Mouse (Mus musculus) urinary bladder, adult 2 months (tissue): Measurements from ENCODE around the gene Megf11. TPM values are rescaled to one million over a fixed set of nuclear protein-coding genes. Genes with fewer than 3 reads are reported as not detected.
A peak's percentile ranks its signal among the peaks of the same experiment; 100 is the strongest.
"Not testable (repeated sequence)": the region's sequence is repeated elsewhere in the genome, so short reads cannot be mapped to it uniquely, and the experiment has no call there.

Source experiments
- DNase-seq: peaks from one replicate; pipeline ENCODE4 v3.0.0; 2022; ENCODE audit warnings: low spot score
- polyA plus RNA-seq: library from polyadenylated mRNA; depleted of rRNA; stranded (reverse); fragments of >200 nt; gene quantifications from 2 replicates; pipeline ENCODE4 v1.2.3, GENCODE M21; 2012

The Megf11 gene
- polyA plus RNA-seq, 1 experiment = 0.17 TPM

DNA sequence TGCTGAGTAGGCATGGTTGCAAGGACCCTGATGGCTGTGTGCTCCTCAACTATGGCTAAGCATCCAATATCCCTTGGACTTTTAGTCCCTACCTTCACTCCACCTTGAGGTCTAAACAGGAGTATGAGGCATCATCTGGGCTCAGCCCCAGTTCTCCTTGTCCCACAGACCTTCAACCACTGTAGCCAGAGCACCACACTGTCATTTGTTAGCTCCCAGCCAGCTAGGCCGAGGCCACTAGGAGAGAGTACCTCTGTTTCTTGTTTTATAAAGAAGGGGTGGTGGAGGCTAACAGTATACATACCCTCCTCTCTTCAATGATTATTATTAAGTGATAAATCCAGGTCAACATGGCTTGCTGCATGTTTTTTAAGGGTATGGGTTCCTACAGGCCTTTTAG lies 313.2 kb downstream of the Megf11 start:
- DNase-seq = no peak

DNA sequence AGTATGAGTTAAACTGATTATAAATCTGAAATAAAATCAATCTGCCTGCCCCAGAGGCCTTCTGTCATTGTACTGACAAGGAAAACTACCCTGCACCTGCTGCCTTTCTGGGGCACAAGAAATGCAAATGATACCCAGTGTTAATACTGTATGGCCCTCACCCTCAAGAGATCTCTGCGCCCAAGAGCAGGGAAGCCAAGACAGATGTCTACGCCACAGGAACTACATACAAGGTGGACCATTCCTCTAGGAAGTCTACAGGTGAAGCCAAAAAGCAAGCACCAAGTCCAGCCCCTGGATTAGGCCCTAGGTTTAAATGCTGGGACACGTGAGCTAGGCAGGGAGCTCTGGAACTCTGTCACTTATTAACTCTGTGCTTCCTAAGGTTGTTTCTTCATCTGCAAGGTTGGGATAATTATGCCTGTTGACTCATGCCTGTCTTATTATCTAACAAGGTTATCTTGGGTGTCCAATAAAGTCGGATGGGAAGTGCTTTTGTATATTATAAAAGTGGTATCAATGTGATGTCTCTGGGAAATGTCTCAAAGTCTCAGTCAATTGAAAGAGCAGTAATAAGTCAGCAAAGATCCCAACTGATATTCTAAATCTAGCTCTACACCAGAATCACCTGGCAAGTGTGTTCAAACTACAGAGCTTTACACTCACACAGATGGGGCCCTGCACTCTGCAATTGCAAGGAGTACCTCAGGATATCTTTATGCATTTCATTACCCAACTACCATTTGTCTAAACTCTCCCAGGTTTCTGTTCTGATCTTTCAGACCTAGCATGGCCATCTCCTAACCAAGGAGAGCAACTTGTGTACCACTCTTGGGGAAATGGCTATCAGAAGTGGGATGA lies 315.3 kb downstream of the Megf11 start:
- DNase-seq = no peak

DNA sequence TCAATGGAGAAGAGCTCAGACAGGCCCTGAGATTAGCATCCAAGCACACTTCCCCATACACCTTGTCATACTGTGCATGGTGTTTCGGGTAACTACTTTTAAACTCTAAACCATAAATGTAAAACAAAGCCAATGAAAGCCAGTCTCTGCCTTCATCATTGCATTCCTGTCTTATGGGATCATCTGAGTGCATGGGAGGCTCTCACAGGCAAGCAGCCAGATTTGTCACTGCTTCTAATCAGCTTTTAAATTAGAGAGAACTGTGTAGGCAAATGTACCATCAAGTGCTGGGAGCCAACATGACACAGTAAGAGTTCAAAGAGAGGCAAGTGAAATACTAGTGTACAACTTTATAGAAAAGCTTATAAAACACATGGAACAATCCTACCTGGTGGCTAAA lies 316.2 kb downstream of the Megf11 start:
- DNase-seq = no peak

DNA sequence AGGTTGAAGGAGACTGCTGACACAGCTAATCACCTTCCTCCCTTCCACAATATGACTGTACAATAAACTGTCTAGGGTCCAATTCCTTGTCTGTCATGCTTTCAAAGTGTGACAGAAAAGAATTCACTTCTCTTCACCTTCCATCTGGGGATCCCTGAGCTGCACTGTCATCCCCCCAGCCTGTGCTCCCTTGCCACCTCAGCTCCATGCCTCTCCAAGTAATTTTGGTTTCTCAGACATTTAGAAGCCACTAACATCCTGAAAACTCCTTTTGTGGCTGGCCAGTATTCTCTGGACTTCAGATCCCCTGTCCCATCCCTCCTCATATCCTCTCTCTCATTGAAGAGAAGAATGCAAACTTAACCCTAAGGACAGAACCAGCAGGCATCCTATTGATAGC lies 317.0 kb downstream of the Megf11 start:
- DNase-seq = no peak

DNA sequence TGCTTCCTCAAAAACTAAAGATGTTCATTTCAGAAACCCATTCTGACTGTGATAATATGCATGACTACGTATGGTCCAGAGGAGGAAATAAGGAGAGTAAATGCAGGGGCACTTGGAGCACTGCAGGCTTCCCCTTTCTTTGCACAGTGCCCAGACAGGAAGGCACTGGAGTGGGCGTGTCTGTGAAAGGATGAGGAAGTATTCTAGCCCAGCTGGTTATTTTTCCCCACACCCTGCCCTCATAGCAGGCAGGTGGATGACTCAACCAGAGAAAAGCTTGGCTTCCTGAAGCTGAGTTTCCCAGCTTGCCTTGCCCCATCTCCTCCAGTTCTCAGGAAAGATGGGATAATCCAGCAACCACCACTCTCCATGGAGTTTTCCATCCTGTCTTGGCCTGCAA lies 317.5 kb downstream of the Megf11 start:
- no peak for DNase-seq

DNA sequence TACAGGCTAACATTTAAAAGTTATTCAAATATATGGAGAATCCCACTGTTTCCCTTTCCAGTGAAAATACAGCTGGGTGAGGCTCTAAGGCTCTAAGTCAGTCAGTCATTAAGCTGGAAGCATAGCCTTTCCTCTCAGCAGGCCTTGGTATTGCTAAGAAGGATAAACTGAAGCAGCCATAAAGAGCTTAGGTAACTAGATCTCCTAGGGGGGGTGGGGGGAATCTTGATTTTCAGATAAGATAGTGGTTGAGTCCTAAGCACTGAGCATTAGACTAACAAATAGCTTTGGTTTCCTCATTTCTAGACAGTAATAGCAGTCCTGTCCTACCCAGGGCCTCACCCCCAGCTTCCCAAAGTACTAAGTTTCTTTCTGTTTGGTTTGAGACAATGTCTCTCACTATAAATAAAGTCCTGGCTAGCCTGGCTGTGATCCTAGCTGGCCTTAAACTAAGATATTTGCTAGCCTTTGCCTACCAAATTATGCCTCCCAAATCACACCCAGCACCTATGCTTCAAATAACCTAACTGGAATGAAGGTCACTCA lies 318.1 kb downstream of the Megf11 start:
- DNase-seq = no peak

DNA sequence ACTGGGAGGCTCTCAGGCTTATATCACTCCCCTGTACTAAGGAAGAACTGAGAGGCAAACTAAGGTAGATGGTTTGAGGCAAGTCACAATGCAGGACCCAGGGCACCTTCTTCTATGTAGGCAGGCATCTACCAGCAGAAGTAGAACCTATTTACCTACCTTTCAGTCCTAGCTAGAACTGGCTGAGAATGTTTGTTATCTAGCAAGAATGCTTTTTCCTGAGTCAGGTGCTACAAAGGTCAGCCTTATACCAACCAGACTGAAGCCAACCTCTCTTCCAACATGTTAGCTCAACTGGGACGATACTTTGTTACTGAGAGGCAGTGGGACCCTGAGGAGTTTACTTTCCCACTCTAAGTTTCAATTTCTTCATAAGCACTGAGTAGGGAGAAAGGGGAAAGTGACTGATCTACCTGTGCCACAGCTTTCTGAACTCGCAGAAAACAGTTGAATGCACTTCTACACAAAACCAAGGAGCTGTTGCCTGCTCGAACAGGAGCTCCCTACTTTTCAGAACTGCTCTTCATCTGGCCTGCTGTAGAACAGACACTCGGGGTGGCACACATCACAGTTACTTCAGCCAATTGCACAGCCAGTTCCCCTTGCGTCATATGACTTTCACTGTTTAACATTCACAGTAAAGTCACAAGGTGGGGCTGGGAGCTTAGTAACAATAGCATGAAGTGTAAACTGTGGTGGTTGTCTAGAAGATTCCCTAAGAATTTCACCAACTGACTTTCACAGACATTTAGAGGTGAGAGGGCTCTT lies 318.8 kb downstream of the Megf11 start:
- no peak for DNase-seq

DNA sequence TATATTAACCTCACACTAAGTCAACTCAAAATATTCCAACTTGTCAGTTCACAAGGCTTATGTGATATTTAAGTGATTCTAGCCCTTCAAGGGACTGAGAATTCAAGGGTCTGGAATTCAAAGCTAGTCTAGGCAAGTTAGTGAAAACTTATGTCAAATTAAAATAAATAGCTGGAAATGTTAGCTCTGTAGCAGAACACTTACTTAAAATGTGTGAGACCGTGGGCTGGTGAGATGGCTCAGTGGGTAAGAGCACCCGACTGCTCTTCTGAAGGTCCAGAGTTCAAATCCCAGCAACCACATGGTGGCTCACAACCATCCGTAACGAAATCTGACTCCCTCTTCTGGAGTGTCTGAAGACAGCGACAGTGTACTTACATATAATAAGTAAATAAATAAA lies 324.9 kb downstream of the Megf11 start:
- not testable (repeated sequence) for DNase-seq

DNA sequence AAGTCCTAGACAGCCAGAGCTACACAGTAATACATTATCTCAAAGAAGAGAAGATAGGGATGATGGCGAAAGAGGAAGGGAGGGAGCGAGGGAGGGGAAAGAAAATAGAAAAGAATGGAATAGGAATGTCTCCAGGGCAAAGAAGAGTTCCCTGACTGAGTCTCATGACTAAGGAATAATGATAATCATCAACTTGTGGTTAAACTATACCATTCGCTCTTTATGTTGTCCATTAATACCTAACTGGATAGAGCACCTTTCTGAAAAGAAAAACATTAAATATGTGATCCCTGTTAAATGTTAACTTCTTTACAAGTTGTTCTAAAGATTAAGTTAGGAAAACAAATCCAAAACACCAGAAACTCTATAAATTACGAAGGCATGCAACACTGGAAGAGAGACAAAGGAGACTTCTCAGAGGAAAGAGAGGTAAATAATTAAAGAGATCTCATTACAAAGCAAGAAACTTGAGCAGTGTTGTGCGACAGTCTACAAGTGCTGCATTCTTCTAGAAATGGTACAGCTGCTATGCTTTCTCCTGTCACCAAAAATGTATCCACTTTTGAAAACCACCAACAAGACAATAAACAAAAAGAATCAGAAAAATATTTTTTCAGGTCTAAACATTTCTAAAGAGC lies 334.2 kb downstream of the Megf11 start:
- no peak for DNase-seq

DNA sequence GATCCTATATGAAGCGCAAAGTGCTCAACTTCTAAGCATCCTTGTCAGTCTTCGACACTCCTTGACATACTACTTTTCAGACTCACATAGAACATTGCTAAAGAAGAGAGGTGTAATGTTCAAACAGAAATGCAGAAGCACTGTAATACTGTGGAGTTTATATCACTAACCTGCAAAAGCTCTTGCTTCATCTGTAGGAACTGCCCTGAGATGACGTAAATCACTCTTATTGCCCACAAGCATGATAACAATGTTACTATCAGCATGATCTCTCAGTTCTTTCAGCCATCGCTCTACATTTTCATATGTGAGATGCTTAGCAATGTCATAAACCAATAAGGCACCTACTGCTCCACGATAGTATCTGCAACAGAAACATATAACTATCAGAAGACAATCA lies 341.0 kb downstream of the Megf11 start:
- DNase-seq = no peak

DNA sequence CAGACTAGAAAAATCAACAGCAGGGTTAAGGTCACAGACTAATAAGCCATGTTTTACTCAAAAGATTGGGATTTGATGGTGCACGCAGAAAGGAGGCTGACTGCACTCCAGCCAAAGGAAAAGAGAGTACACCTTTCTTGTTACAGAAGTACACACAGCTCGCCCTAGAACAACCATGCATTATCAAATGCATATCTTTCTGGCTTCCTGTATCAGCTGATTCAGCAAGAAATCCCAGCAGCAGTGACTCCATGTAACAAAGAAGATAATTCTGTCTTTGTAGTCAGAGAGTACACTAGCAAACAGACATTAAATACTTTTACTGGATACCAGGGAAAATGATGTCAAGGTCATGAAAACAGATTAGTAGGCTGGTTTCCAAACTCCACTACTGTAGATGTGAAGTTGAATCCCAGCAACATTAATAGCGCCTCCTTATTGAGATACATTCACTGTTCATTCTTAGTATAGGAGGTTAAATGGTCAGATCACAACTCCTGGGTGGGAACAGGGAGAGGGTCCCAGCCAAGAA lies 345.7 kb downstream of the Megf11 start:
- DNase-seq = no peak

DNA sequence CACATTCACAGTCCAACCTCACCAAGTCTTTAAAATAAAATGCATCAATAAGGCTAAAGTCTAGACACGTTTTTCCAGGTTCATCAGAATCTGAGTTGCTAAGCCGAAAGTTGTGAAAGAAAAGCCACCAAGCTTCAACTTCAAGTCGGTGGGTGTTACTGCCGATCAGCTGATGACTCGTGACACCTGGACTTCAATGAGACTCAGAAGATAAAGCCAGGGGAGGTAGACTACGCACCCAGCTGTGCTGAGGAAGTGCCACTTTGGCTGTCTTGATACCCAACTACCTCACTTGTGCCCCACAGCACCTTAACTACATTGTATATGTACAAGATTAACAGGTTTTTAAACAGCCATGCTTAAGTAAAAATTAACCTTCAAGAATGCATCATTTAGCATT lies 348.7 kb downstream of the Megf11 start:
- no peak for DNase-seq

DNA sequence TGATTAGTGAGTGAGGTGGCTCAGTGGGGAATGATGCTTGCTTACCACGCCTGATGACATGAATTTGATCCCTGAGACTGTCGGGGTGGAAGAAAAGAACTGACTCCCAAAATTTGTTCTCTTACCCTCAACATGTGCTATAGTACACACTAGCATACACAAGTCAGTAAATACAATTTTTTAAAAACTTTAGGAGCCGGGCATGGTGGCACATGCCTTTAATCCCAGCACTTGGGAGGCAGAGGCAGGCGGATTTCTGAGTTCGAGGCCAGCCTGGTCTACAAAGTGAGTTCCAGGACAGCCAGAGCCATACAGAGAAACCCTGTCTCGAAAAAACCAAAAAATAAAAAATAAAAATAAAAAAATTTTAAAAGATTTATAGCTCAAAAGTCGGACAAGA lies 349.6 kb downstream of the Megf11 start:
- not testable (repeated sequence) for DNase-seq

DNA sequence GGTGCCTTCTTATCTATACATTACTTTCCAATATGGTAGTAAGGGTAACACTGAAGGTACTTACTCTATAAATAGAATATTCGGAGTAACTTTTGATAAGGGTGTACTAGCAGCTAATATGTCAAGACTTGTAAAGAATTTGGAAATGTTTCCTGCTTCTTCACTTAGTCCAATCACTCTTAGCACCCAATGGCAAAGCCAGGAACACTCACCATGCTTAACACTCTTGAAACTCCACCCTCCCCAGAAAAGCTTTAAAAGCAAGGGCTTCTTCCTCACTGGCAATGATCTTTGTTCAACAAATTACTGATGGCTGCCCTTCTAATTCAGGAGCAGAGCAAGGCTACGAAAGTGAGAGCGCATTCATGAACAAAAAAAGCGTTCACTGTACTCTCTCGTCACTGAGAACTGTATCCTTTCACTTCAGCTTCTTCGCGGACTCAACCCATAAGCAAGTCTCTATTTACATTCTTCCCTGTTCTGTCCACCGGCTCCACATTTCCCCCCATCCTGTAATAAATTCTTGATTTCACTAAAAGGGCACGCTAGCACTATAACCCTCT lies 350.7 kb downstream of the Megf11 start:
- no peak for DNase-seq

DNA sequence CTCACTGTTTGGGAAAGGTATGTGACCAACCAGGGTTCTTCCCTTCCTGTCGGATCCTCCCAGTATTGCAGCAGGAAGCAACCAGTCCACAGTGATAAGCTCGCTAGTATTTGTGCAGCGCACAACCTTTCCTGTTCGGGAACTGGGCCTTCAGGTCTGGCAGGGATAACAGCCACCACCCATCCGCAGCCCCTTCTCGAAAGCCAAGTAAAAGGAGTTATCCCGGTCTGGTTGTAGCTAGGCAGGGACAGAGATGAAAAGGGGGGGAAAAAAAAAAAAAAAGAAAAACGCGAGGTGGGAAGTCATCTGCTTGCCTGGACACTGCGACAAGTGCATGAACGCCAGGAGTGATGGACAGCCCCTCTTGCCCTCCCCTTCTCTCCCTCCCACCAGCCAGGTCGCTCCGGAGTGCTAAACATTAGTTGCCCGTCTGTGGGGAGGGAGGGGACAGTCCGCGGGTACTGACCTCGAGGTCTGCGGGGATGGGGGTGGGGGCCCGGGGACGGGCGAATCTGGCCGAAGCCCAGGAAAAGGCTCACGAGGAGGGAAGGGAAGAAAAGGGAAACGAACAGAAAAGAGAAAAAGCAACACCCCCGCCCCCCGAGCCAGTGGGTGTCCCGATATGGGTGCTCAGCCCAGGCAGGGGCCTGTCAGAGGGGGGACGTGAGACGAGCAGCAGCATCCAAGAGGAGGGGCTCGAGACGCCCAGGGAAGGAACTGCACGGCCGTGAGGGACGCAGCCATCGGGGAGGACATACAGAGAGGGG lies 351.4 kb downstream of the Megf11 start:
- DNase-seq = peak; percentile 60

DNA sequence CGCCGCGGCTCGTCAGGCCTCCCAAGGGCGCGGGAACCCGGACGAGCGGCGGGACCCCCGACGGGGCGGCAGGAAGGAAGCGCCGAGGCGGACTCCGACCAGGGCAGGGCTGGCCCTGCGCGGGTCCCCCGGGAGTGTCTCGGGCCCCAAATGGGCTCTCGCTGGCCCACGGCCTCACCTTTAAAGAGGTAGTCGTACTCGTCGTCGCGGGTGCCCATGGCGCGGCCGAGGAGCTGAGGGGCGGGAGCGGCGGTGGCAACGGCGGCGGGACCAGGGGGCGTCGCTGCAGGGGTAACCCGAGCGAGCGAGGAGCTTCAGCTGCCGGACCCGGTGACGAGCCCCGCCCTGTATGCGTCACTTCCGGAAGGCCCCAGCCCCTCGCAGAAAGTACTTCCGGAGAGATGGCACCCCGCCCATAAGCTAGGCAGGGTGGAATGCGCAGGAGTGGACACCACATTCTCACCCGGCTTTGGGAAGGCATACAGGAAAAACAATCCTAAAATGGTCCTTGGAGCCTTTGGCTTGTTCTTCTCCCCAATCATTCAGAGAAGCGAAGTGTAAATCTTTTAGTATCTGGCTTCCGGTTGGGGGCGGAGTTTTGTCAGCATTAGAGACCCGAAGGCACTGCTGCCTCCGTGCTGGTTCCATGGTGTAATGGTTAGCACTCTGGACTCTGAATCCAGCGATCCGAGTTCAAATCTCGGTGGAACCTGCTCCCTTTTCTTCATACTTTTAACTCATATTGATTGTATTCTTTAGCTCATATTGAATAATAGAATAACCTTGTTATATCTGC lies 352.2 kb downstream of the Megf11 start, which contains the start of gene Rab11a:
Gene Rab11a, minus strand, starts transcription at position 353 of the 796 bp plus-strand sequence.
- peak; percentile 96 for DNase-seq

DNA sequence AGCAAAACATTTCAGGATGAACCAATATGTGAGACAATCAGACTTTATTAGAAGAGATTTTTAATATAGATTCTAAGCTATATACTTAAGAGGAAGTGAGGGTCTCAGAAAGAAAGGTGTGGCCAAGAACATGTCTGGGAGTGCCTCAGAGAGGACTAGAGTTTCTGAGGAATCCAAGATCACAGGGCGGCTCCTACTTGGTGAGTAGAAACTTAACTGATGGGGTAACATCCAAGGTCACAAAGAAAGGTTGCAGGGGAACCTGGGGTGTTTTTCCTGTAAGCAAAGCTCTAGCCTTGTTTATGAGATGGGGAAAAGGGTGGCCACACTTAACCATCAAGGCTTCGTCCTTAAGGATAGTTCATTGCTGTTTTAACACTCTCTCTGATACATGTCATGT lies 353.6 kb downstream of the Megf11 start:
- DNase-seq = no peak

DNA sequence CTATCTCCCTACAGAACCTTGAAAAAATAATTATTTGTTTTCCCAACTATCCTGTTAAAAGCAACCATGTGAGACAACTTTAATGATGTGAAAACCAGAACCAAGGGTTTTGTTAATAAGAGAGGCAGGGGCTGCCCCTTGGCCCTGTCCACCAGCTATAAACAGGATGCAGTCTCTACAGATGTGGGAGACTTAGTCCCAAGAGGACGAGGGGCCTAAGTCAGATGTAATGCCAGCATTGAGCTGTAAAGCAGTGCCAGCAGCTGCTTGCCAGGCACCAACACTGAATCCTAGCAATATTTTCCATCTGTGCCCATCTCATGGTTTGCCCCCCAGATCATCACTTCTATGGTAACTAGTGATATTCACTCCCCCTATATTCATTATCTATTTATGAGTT lies 357.0 kb downstream of the Megf11 start:
- no peak for DNase-seq

DNA sequence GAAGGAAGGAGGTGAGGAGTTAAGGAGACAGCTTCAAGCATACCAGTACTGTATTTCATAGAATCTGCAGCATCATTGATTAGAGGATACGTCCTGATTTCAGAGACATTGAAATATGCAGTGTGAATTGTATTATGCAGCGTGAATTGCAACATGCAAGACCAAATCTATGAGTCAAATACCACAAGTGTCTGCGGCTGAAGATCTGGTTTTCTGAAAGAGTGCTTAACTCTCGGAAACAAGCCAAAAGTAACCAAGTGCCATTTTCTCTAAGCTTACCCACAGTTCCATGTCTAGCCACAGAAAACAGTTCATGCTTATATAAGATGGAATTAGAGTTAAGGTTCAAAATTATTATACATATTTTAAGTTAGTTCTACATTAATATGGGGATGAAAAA lies 362.3 kb downstream of the Megf11 start:
- no peak for DNase-seq

DNA sequence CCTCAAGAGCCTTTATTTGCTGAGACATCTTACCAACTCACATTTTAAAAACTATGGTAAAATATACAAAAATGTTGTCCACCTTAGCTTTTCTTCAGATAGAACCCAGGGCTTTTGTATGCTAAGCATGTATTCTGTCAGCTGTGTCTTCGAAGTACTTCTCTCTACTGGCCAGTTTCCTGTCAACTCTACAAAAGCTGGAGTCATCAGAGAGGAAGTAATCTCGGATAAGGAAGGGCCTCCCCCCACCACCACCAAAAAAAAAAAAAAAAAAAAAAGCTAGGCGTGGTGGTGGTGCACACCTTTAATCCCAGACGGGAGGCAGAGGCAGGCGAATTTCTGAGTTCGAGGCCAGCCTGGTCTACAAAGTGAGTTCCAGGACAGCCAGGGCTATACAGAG lies 363.9 kb downstream of the Megf11 start:
- DNase-seq = no peak
